Mouse (Mus musculus): ENCODE results near the gene Sephs2. TPM values are rescaled to one million over a fixed set of nuclear protein-coding genes. Genes with fewer than 3 reads are reported as not detected.
"Not testable (repeated sequence)": the region's sequence is repeated elsewhere in the genome, so short reads cannot be mapped to it uniquely, and the experiment has no call there.

Sephs2 gene
- polyA plus RNA-seq, 1 experiment from 2014 or later: 59.4 TPM

DNA sequence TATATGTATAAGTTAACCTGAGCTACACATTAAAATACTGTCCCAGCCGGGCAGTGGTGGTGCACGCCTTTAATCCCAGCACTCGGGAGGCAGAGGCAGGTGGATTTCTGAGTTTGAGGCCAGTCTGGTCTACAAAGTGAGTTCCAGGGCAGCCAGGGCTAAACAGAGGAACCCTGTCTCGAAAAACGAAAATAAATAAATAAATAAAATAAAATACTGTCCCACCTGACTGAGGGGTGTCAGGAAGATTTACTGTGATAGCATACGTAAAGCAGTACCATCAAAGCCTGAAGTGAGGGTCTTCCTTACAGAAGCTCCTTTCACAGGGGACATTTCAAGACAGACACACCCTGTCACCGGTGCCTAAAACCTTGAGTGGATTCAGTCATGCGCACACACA, 23.3 kb downstream of the Sephs2 start:
- H3K4me2 ChIP-seq (ENCODE audit: low read length): not testable (repeated sequence)

GRCm38 (mm10) chr7:127244658-127245510, 29.0 kb downstream of the Sephs2 start:
- H3K4me1 ChIP-seq (ENCODE audit: control insufficient read depth, insufficient read depth, low read length): peaks cover 22% of the 10 kb centered on the region
- 14% methylated on average over 24 of the region's 33 CpGs for WGBS
- peak; percentile 63; the same call in 1 of the 2 replicates for ATAC-seq
- no peaks in the 10 kb centered on the region for H3K27me3 ChIP-seq (ENCODE audit: control insufficient read depth, insufficient read depth, low read depth, low read length)
- H3K4me2 ChIP-seq (ENCODE audit: low read length): peak overlapping the region; percentile 88
- H3K9ac ChIP-seq (ENCODE audit: low read depth, low read length): peak overlapping the region; percentile 95
- peak overlapping the region; percentile 82 for H3K27ac ChIP-seq (ENCODE audit: low read length)
- peak overlapping the region; percentile 74 for H3K4me3 ChIP-seq (ENCODE audit: low read depth, low read length)
- H3K9me3 ChIP-seq (replicated peaks; ENCODE audit: control insufficient read depth, low read length, poor library complexity, severe bottlenecking): no peaks in the 10 kb centered on the region
- no peaks in the 10 kb centered on the region for H3K36me3 ChIP-seq (ENCODE audit: control insufficient read depth, insufficient read depth, low read length)

More for the DNA sequence above, 23.3 kb downstream of the Sephs2 start:
- not testable (repeated sequence) for H3K9me3 ChIP-seq (replicated peaks; ENCODE audit: control insufficient read depth, low read length, poor library complexity, severe bottlenecking); H3K27me3 ChIP-seq (ENCODE audit: control insufficient read depth, insufficient read depth, low read depth, low read length); H3K9ac ChIP-seq (ENCODE audit: low read depth, low read length); H3K4me3 ChIP-seq (ENCODE audit: low read depth, low read length); H3K27ac ChIP-seq (ENCODE audit: low read length); H3K36me3 ChIP-seq (ENCODE audit: control insufficient read depth, insufficient read depth, low read length); ATAC-seq
- WGBS: 89% methylated on average over 8 of the region's 8 CpGs
- peaks cover 25% of the 10 kb centered on the region for H3K4me1 ChIP-seq (ENCODE audit: control insufficient read depth, insufficient read depth, low read length)

DNA sequence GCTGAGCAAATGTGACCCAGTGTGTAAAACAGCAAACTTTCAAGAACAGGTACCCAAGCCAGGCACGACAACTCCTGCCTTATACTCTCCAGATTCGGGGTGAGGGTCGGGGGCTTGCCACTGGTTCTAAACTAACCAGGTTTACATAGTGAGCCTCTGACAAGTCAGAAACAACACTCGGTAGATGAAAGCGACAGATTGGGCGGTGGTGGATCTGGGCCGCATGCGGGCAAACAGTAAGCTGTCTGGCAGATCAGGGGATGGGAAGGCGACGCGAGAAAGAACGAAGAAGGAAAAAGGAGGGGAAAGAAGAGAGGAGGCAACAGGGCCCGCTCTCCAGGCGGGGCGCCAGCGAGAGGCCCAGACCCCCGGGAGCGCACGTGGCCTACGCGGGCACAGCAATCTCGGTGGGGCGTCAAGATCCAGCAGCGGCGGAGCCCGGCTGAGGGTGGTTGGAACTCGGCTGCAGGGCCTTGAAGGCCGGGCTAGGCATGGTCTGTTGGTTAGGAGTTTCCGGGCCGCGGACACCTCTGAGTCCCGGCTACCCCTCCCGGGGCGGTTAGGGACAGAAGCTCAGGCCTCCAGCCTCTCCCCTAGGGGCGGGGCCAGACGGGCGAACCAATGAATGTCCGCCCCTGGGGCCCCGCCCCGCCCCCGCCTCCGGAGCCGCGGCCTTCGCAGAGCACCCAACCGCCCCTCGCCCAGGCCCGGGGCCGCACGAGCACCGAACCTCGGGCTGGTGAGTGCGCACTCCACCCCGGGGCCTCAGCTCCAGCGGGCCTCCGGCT, 29.8 kb downstream of the Sephs2 start, which contains the start of gene Zfp771:
TSS of gene Zfp771 (plus strand) at position 405 of the 788 bp plus-strand sequence.
- H3K9me3 ChIP-seq (replicated peaks; ENCODE audit: control insufficient read depth, low read length, poor library complexity, severe bottlenecking): no peaks in the 10 kb centered on the region
- peak; percentile 95 for ATAC-seq
- H3K4me3 ChIP-seq (ENCODE audit: low read depth, low read length): peak within 1 kb of the TSS; percentile 74
- 0 out of 2 replicates have a peak, but pooled peaks cover 2% of the 10 kb centered on the region for H3K36me3 ChIP-seq (ENCODE audit: control insufficient read depth, insufficient read depth, low read length)
- H3K4me2 ChIP-seq (ENCODE audit: low read length): peak within 1 kb of the TSS; percentile 88
- peaks cover 22% of the 10 kb centered on the region for H3K4me1 ChIP-seq (ENCODE audit: control insufficient read depth, insufficient read depth, low read length)
- H3K27me3 ChIP-seq (ENCODE audit: control insufficient read depth, insufficient read depth, low read depth, low read length): no peaks in the 10 kb centered on the region
- H3K9ac ChIP-seq (ENCODE audit: low read depth, low read length): peak within 1 kb of the TSS; percentile 95
- 2% methylated on average over 51 of the region's 56 CpGs for WGBS
- peak within 1 kb of the TSS; percentile 82 for H3K27ac ChIP-seq (ENCODE audit: low read length)

DNA sequence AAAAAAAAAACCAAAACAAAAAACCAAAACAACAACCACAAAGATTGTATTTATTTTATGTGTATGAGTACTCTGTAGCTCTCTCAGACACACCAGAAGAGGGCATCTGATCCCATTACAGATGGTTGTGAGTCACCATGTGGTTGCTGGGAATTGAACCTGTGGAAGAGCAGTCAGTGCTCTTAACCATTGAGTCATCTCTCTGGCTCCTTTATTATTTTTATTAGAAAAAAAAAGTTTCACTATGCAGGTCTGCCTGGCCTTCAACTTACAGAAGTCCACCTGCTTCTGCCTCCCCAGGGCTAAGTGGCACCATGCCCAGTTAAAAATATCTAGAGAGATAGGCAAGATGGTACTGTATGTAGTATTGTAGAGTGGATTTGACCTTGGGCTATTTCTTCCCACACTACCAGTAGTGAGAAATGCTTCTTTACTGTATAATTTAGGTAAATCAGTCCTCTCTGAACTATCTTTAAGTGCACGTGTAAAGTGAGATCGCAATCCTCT, 30.4 kb downstream of the Sephs2 start:
- Histone ChIP-seq H3K4me3 (ENCODE audit: low read depth, low read length) (peak overlapping the region; percentile 74), H3K4me1 (ENCODE audit: control insufficient read depth, insufficient read depth, low read length) (peaks cover 22% of the 10 kb centered on the region), H3K27me3 (ENCODE audit: control insufficient read depth, insufficient read depth, low read depth, low read length) (no peaks in the 10 kb centered on the region), H3K4me2 (ENCODE audit: low read length) (peak overlapping the region; percentile 88), H3K9ac (ENCODE audit: low read depth, low read length) (peak overlapping the region; percentile 95), H3K36me3 (ENCODE audit: control insufficient read depth, insufficient read depth, low read length) (0 out of 2 replicates have a peak, but pooled peaks cover 2% of the 10 kb centered on the region), H3K9me3 (replicated peaks; ENCODE audit: control insufficient read depth, low read length, poor library complexity, severe bottlenecking) (no peaks in the 10 kb centered on the region), H3K27ac (ENCODE audit: low read length) (peak overlapping the region; percentile 82)
- ATAC-seq: no peak
- WGBS: 40% methylated on average over 2 of the region's 2 CpGs

GRCm38 (mm10) chr7:127234777-127235176, 39.1 kb downstream of the Sephs2 start:
- Histone ChIP-seq H3K27me3 (ENCODE audit: control insufficient read depth, insufficient read depth, low read depth, low read length) (no peaks in the 10 kb centered on the region), H3K4me2 (ENCODE audit: low read length) (no peak overlapping the region), H3K4me1 (ENCODE audit: control insufficient read depth, insufficient read depth, low read length) (peaks cover 34% of the 10 kb centered on the region), H3K9me3 (replicated peaks; ENCODE audit: control insufficient read depth, low read length, poor library complexity, severe bottlenecking) (no peaks in the 10 kb centered on the region), H3K4me3 (ENCODE audit: low read depth, low read length) (no peak overlapping the region), H3K27ac (ENCODE audit: low read length) (no peak overlapping the region), H3K9ac (ENCODE audit: low read depth, low read length) (no peak overlapping the region), H3K36me3 (ENCODE audit: control insufficient read depth, insufficient read depth, low read length) (peaks cover 32% of the 10 kb centered on the region)
- ATAC-seq: no peak
- WGBS: 96% methylated on average over 2 of the region's 2 CpGs

- no peak for ATAC-seq
- Histone ChIP-seq H3K4me3 (ENCODE audit: low read depth, low read length) (peak overlapping the region; percentile 96), H3K9me3 (replicated peaks; ENCODE audit: control insufficient read depth, low read length, poor library complexity, severe bottlenecking) (no peaks in the 10 kb centered on the region), H3K9ac (ENCODE audit: low read depth, low read length) (peak overlapping the region; percentile 99), H3K4me2 (ENCODE audit: low read length) (peak overlapping the region; percentile 90), H3K36me3 (ENCODE audit: control insufficient read depth, insufficient read depth, low read length) (peaks cover 30% of the 10 kb centered on the region), H3K4me1 (ENCODE audit: control insufficient read depth, insufficient read depth, low read length) (peaks cover 38% of the 10 kb centered on the region), H3K27ac (ENCODE audit: low read length) (peak overlapping the region; percentile 99), H3K27me3 (ENCODE audit: control insufficient read depth, insufficient read depth, low read depth, low read length) (no peaks in the 10 kb centered on the region)
- WGBS: 5% methylated on average over 9 of the region's 9 CpGs
Observed at GRCm38 (mm10) chr7:127233765-127234164, 40.1 kb downstream of the Sephs2 start.

DNA sequence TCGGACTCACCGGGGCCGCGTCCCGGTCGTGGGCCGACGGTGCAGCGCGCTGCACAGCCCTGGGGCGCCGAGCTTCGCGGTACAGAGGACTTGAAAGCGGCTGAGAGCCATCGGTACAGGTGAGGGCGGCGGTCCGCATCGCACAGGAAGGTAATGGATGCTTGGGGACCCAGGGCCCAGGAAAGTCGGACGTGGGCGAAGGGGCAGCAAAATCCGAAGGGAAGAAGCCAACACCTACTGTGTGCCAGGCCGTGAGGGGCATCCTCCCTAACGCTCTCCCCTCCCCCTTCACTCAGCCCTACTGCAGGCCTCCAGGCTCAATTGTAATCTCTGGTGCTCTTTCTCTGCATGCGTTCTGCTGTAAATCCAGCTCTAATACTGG, 40.5 kb downstream of the Sephs2 start:
- Histone ChIP-seq H3K27ac (ENCODE audit: low read length) (peak overlapping the region; percentile 99), H3K9me3 (replicated peaks; ENCODE audit: control insufficient read depth, low read length, poor library complexity, severe bottlenecking) (no peaks in the 10 kb centered on the region), H3K4me1 (ENCODE audit: control insufficient read depth, insufficient read depth, low read length) (peaks cover 38% of the 10 kb centered on the region), H3K4me2 (ENCODE audit: low read length) (peak overlapping the region; percentile 90), H3K9ac (ENCODE audit: low read depth, low read length) (peak overlapping the region; percentile 99), H3K36me3 (ENCODE audit: control insufficient read depth, insufficient read depth, low read length) (peaks cover 30% of the 10 kb centered on the region), H3K27me3 (ENCODE audit: control insufficient read depth, insufficient read depth, low read depth, low read length) (no peaks in the 10 kb centered on the region), H3K4me3 (ENCODE audit: low read depth, low read length) (peak overlapping the region; percentile 96)
- peak; percentile 50 for ATAC-seq
- 0% methylated on average over 27 of the region's 27 CpGs for WGBS

GRCm38 (mm10) chr7:127232622-127233367, 41.1 kb downstream of the Sephs2 start, which contains the start of the genes Zfp553 and Sept1:
Gene Zfp553 (plus strand): TSS chr7:127233061.
Gene Sept1 (minus strand): TSS chr7:127233130.
- Histone ChIP-seq H3K9me3 (replicated peaks; ENCODE audit: control insufficient read depth, low read length, poor library complexity, severe bottlenecking) (no peaks in the 10 kb centered on the region), H3K27me3 (ENCODE audit: control insufficient read depth, insufficient read depth, low read depth, low read length) (no peaks in the 10 kb centered on the region), H3K4me3 (ENCODE audit: low read depth, low read length) (peak within 1 kb of the TSS; percentile 96), H3K4me2 (ENCODE audit: low read length) (peak within 1 kb of the TSS; percentile 90), H3K4me1 (ENCODE audit: control insufficient read depth, insufficient read depth, low read length) (peaks cover 38% of the 10 kb centered on the region), H3K9ac (ENCODE audit: low read depth, low read length) (peak within 1 kb of the TSS; percentile 99), H3K27ac (ENCODE audit: low read length) (peak within 1 kb of the TSS; percentile 99), H3K36me3 (ENCODE audit: control insufficient read depth, insufficient read depth, low read length) (peaks cover 26% of the 10 kb centered on the region)
- under 1% methylated on average over 63 of the region's 64 CpGs for WGBS
- ATAC-seq: peak; percentile 93
